Mouse (Mus musculus) C2C12 (cell line): ENCODE data around the gene Rnf26.

Experiments
- CTCF ChIP-seq: IDR thresholded peaks from one replicate; pipeline ENCODE4 v1.5.1; 2011; ENCODE audit not compliant: control insufficient read depth, insufficient read depth, insufficient read length
- MAX ChIP-seq: IDR thresholded peaks from one replicate; pipeline ENCODE4 v1.6.1; 2011; ENCODE audit warnings: mild to moderate bottlenecking, control low read depth
- MYOD1 ChIP-seq: IDR thresholded peaks from one replicate; pipeline ENCODE4 v1.6.1; 2011; ENCODE audit warnings: low read depth; ENCODE audit not compliant: control insufficient read depth, insufficient read length
- USF1 ChIP-seq: IDR thresholded peaks from one replicate; pipeline ENCODE4 v1.6.1; 2011; ENCODE audit warnings: low read depth, mild to moderate bottlenecking, control low read depth, moderate library complexity

DNA sequence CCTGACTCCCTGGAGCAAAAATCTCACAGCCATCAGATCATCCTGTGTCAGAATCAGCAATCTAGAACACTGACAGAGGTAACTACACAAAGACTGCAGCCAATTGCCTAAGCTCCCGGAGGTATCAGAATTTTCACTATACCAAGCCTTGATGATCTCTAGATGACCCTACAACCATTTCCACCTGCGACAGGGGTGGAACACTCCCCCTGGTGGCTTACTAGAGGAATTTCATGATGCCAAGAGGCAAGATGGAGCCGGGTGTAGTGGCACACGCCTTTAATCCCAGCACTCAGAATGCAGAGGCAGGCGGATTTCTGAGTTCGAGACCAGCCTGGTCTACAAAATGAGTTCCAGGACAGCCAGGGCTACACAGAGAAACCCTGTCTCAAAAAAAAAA, 11.0 kb upstream of the Rnf26 start:
- TF ChIP-seq CTCF (no peak), USF1 (no peak), MAX (no peak), MYOD1 (no peak)
